Mouse (Mus musculus) liver, adult 2 months (tissue): ENCODE results near the gene Tmem119. TPM values are rescaled to one million over a fixed set of nuclear protein-coding genes. Genes with fewer than 3 reads are reported as not detected.
A peak's percentile ranks its signal among the peaks of the same experiment; 100 is the strongest.

Source experiments
- DNase-seq: peaks from one replicate; pipeline ENCODE4 v3.0.0-alpha.2; 2011; ENCODE audit warnings: low read depth, low spot score; ENCODE audit errors: extremely low read depth
- H3K27ac ChIP-seq: fragments of 200-500 bp; replicated peaks from 2 replicates; pipeline ENCODE4 v1.5.1; 2012; ENCODE audit warnings: low read depth, mild to moderate bottlenecking, control low read depth, inconsistent platforms, low read length; ENCODE audit not compliant: insufficient read depth
- H3K27me3 ChIP-seq: fragments of 200-500 bp; 2 replicates; pipeline ENCODE4 v1.6.1; 2012; ENCODE audit warnings: mild to moderate bottlenecking, moderate library complexity, low read length, inconsistent platforms; ENCODE audit not compliant: control insufficient read depth, insufficient read depth
- H3K36me3 ChIP-seq: fragments of 200-500 bp; 2 replicates; pipeline ENCODE4 v1.6.1; 2012; ENCODE audit warnings: low read length, inconsistent platforms; ENCODE audit not compliant: control insufficient read depth, insufficient read depth
- H3K4me1 ChIP-seq: fragments of 200-500 bp; 2 replicates; pipeline ENCODE4 v1.6.1; 2011; ENCODE audit warnings: low read length; ENCODE audit not compliant: control insufficient read depth, insufficient read depth
- H3K4me3 ChIP-seq: fragments of 200-500 bp; 2 replicates; pipeline ENCODE4 v1.5.1; 2011; ENCODE audit warnings: low read depth, mild to moderate bottlenecking, control low read depth, low read length, moderate library complexity; ENCODE audit not compliant: insufficient read depth
- H3K79me2 ChIP-seq: fragments of 200-500 bp; 2 replicates; pipeline ENCODE4 v1.6.1; 2012; ENCODE audit warnings: inconsistent platforms, mild to moderate bottlenecking, low read length, moderate library complexity; ENCODE audit not compliant: control insufficient read depth, insufficient read depth
- H3K9ac ChIP-seq: fragments of 200-500 bp; 2 replicates; pipeline ENCODE4 v1.6.1; 2012; ENCODE audit warnings: low read depth, mild to moderate bottlenecking, control low read depth, inconsistent platforms, low read length
- CTCF ChIP-seq: fragments of 200-500 bp; IDR thresholded peaks from 2 replicates; pipeline ENCODE4 v1.5.1; 2011; ENCODE audit warnings: low read depth, low read length, control low read depth
- POLR2A ChIP-seq: fragments of 200-500 bp; IDR thresholded peaks from 2 replicates; pipeline ENCODE4 v1.6.1; 2011; ENCODE audit warnings: low read length, control low read depth; ENCODE audit not compliant: insufficient read depth; ENCODE audit errors: extremely low read depth
- WGBS: fragments of 180-500 bp; shearing (Covaris S2); methylation state at CpG from one replicate; pipeline ENCODE4 v1.1.7; 2018; 5-methylcytosine and 5-hydroxymethylcytosine counted together
- polyA plus RNA-seq: library from polyadenylated mRNA; depleted of rRNA; stranded (reverse); fragments of >200 nt; gene quantifications from 2 replicates; pipeline ENCODE4 v1.2.3, GENCODE M21; 2012
- total RNA-seq: library from RNA; depleted of rRNA; stranded (reverse); fragments of >200 nt; gene quantifications from 2 replicates; pipeline ENCODE4 v1.2.3, GENCODE M21; 2014

Gene Tmem119
- total and polyA plus RNA-seq, 2 experiments = 0.46 to 0.83 TPM

GRCm38 (mm10) chr5:113799691-113800090 lies 625 bp downstream of the Tmem119 start:
- Histone ChIP-seq H3K4me1 (no peaks in the 10 kb centered on the region), H3K36me3 (no peaks in the 10 kb centered on the region), H3K9ac (no peak overlapping the region), H3K4me3 (peak overlapping the region; percentile 26; the same call in 1 of the 2 replicates), H3K79me2 (no peaks in the 10 kb centered on the region), H3K27me3 (no peaks in the 10 kb centered on the region), H3K27ac (no peak overlapping the region)
- TF ChIP-seq POLR2A (no peak), CTCF (no peak)
- DNase-seq = no peak
- 59% methylated on average over 5 of the region's 5 CpGs for WGBS

- no peaks in the 10 kb centered on the region for H3K4me1 ChIP-seq
- DNase-seq = no peak
- H3K36me3 ChIP-seq = no peaks in the 10 kb centered on the region
- WGBS = 84% methylated on average over 9 of the region's 9 CpGs
- no peak overlapping the region for H3K9ac ChIP-seq
- no peaks in the 10 kb centered on the region for H3K27me3 ChIP-seq
- H3K27ac ChIP-seq = no peak overlapping the region
- no peak overlapping the region for H3K4me3 ChIP-seq
- no peaks in the 10 kb centered on the region for H3K79me2 ChIP-seq
- TF ChIP-seq CTCF (no peak), POLR2A (no peak)
Measured at GRCm38 (mm10) chr5:113798525-113798924, 1.8 kb downstream of the Tmem119 start.

- H3K79me2 ChIP-seq = no peaks in the 10 kb centered on the region
- H3K9ac ChIP-seq = no peak overlapping the region
- no peak overlapping the region for H3K4me3 ChIP-seq
- no peak overlapping the region for H3K27ac ChIP-seq
- DNase-seq = no peak
- no peaks in the 10 kb centered on the region for H3K4me1 ChIP-seq
- TF ChIP-seq CTCF = no peak
- TF ChIP-seq POLR2A = no peak
- 34% methylated on average over 19 of the region's 19 CpGs for WGBS
- H3K27me3 ChIP-seq = no peaks in the 10 kb centered on the region
- H3K36me3 ChIP-seq = no peaks in the 10 kb centered on the region
Measured at GRCm38 (mm10) chr5:113797149-113797882, 3.0 kb downstream of the Tmem119 start.

GRCm38 (mm10) chr5:113796401-113797148 lies 3.7 kb downstream of the Tmem119 start:
- WGBS = 15% methylated on average over 13 of the region's 13 CpGs
- Histone ChIP-seq H3K4me3 (no peak overlapping the region), H3K27me3 (no peaks in the 10 kb centered on the region), H3K27ac (no peak overlapping the region), H3K9ac (no peak overlapping the region), H3K4me1 (peaks cover 1% of the 10 kb centered on the region; the same call in 1 of the 2 replicates), H3K36me3 (no peaks in the 10 kb centered on the region), H3K79me2 (no peaks in the 10 kb centered on the region)
- no peak for DNase-seq
- TF ChIP-seq CTCF = no peak
- no peak for TF ChIP-seq POLR2A

GRCm38 (mm10) chr5:113791197-113792095 lies 8.9 kb downstream of the Tmem119 start:
- WGBS = 56% methylated on average over 16 of the region's 16 CpGs
- Histone ChIP-seq H3K4me3 (no peak overlapping the region), H3K79me2 (no peaks in the 10 kb centered on the region), H3K4me1 (peaks cover 6% of the 10 kb centered on the region), H3K27ac (peak overlapping the region; percentile 13; the same call in 1 of the 2 replicates), H3K27me3 (no peaks in the 10 kb centered on the region), H3K9ac (no peak overlapping the region), H3K36me3 (no peaks in the 10 kb centered on the region)
- peak; percentile 78 for DNase-seq
- TF ChIP-seq CTCF = no peak
- no peak for TF ChIP-seq POLR2A
